Mouse (Mus musculus): ENCODE results near the gene Tnfaip8l3.

Tnfaip8l3 gene

GRCm38 (mm10) chr9:53986972-53987371 is 81.2 kb downstream of the Tnfaip8l3 start:
- no peak for DNase-seq

GRCm38 (mm10) chr9:53984868-53985267 is 83.3 kb downstream of the Tnfaip8l3 start:
- DNase-seq: peak in 1 of 2 experiments; percentile 60

DNA sequence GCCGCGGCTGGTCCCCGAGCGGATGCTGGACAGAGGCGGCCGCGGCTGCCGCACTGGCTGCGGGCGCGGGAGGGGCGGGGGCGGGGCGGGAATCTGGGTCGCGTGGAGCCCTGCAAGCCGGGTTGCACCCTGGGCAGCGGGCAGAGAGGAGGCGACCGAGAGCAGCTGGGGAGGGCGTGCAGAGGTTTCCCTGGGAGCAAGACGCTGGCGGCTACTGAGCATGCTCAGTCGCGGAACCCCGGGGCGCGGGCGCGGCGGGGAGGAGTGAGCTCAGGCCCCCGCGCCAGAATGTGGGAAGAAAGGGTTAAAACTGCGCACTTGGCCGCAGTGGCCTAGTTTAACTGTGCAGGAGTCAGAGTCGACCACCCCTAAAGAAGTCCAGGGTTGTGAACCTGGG is 93.1 kb downstream of the Tnfaip8l3 start, which contains the start of gene Elmod1:
Elmod1 (minus strand) TSS at position 180 of the 397 bp plus-strand sequence.
- no peak for DNase-seq

DNA sequence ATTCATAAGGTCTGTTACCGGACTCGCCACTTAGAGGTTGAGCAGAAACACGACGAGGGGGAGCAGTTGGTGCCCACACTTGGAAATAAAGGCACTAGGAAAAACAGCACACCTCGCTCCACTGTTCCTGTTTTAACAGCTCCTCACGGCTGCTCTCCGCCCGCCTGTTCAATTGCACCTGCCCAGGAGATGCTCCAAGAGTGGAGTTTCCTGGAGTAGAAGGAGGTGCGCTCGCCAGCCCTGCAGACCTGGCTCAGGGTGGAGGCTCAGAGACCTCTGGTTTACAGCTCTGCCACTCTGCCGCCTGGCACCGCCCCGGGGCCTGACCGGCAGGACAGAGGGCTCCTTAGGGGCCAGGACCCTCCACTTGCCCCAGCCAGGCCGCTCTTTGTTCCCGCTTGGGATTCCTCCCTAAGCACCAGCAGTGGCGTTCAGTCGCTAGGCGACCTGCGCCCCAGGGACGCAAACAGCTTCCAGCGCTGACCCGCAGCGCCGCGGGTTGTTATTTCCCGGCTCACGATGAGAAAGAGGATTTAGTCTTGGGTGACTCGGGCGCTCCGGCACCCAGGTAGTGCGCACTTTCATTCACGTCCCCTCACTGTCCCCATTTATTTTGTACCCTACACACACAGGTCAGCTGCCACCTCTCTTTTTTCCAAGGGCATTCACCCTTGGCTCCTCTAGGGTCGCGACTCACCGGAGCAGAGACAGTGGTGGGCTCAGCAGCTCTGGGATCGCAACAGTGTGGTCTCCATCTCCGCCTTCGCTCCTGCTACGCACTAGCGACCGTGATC is 93.7 kb downstream of the Tnfaip8l3 start:
- DNase-seq: no peak

- no peak for DNase-seq
These were observed 94.3 kb downstream of the Tnfaip8l3 start for GRCm38 (mm10) chr9:53973929-53974327.

Data from kidney, adult 8-10 months (tissue).